Mouse (Mus musculus): ENCODE data around the gene Cdc42bpb. TPM values are rescaled to one million over a fixed set of nuclear protein-coding genes. Genes with fewer than 3 reads are reported as not detected.

The Cdc42bpb gene
- polyA plus RNA-seq, 1 experiment from 2014 or later, result 18.7 TPM

- H3K27ac ChIP-seq (replicated peaks), result peak overlapping the region; percentile 80
- H3K27me3 ChIP-seq (ENCODE audit: control insufficient read depth, insufficient read depth, low read length), result no peaks in the 10 kb centered on the region
- H3K4me2 ChIP-seq (replicated peaks; ENCODE audit: low read depth), result 0 out of 2 replicates have a peak overlapping the region, but pooled peaks have one; percentile 1
- TF ChIP-seq CTCF (IDR thresholded peaks at IDR 0.05; ENCODE audit: low read depth) (peak; percentile 13; the same call in 1 of the 2 replicates), EP300 (optimal IDR thresholded peaks at IDR 0.05) (no peak)
- ATAC-seq (ENCODE audit: low FRiP score, low TSS enrichment) (peak; percentile 22; the same call in 1 of the 2 replicates), DNase-seq (ENCODE audit: low spot score) (no peak)
- 0 out of 2 replicates have a peak overlapping the region, but pooled peaks have one; percentile 23 for H3K9ac ChIP-seq (ENCODE audit: low read length)
- no peaks in the 10 kb centered on the region for H3K9me3 ChIP-seq (ENCODE audit: control insufficient read depth, low read length)
- no peaks in the 10 kb centered on the region for H3K36me3 ChIP-seq (ENCODE audit: control insufficient read depth, insufficient read depth, low read length)
- no peak overlapping the region for H3K4me3 ChIP-seq (ENCODE audit: low read depth, low read length)
- H3K4me1 ChIP-seq (replicated peaks; ENCODE audit: control insufficient read depth, insufficient read depth), result peaks cover 13% of the 10 kb centered on the region; the same call in 1 of the 2 replicates
- 52% methylated on average over 14 of the region's 14 CpGs for WGBS
Observed at GRCm38 (mm10) chr12:111361319-111362098, 16.0 kb downstream of the Cdc42bpb start.

- no peaks in the 10 kb centered on the region for H3K9me3 ChIP-seq (ENCODE audit: control insufficient read depth, low read length)
- DNase-seq (ENCODE audit: low spot score), result no peak
- WGBS, result 62% methylated on average over 16 of the region's 16 CpGs
- no peak overlapping the region for H3K9ac ChIP-seq (ENCODE audit: low read length)
- H3K27me3 ChIP-seq (ENCODE audit: control insufficient read depth, insufficient read depth, low read length), result no peaks in the 10 kb centered on the region
- H3K4me1 ChIP-seq (replicated peaks; ENCODE audit: control insufficient read depth, insufficient read depth), result peaks cover 16% of the 10 kb centered on the region; the same call in 1 of the 2 replicates
- H3K27ac ChIP-seq (replicated peaks), result 0 out of 2 replicates have a peak overlapping the region, but pooled peaks have one; percentile 80
- no peaks in the 10 kb centered on the region for H3K36me3 ChIP-seq (ENCODE audit: control insufficient read depth, insufficient read depth, low read length)
- H3K4me3 ChIP-seq (ENCODE audit: low read depth, low read length), result no peak overlapping the region
- TF ChIP-seq EP300 (optimal IDR thresholded peaks at IDR 0.05) (no peak), CTCF (IDR thresholded peaks at IDR 0.05; ENCODE audit: low read depth) (no peak)
- no peak for ATAC-seq (ENCODE audit: low FRiP score, low TSS enrichment)
- H3K4me2 ChIP-seq (replicated peaks; ENCODE audit: low read depth), result no peak overlapping the region
Observed at GRCm38 (mm10) chr12:111360671-111361070, 16.8 kb downstream of the Cdc42bpb start.

GRCm38 (mm10) chr12:111356216-111356615, 21.3 kb downstream of the Cdc42bpb start:
- Histone ChIP-seq H3K4me3 (ENCODE audit: low read depth, low read length) (no peak overlapping the region), H3K9me3 (ENCODE audit: control insufficient read depth, low read length) (no peaks in the 10 kb centered on the region), H3K4me2 (replicated peaks; ENCODE audit: low read depth) (no peak overlapping the region), H3K4me1 (replicated peaks; ENCODE audit: control insufficient read depth, insufficient read depth) (peaks cover 6% of the 10 kb centered on the region), H3K27ac (replicated peaks) (no peak overlapping the region), H3K36me3 (ENCODE audit: control insufficient read depth, insufficient read depth, low read length) (no peaks in the 10 kb centered on the region), H3K27me3 (ENCODE audit: control insufficient read depth, insufficient read depth, low read length) (no peaks in the 10 kb centered on the region), H3K9ac (ENCODE audit: low read length) (no peak overlapping the region)
- DNase-seq (ENCODE audit: low spot score) (no peak), ATAC-seq (ENCODE audit: low FRiP score, low TSS enrichment) (no peak)
- WGBS, result 72% methylated on average over 8 of the region's 8 CpGs
- TF ChIP-seq EP300 (optimal IDR thresholded peaks at IDR 0.05), result no peak
- TF ChIP-seq CTCF (IDR thresholded peaks at IDR 0.05; ENCODE audit: low read depth), result no peak

- Histone ChIP-seq H3K9me3 (ENCODE audit: control insufficient read depth, low read length) (no peaks in the 10 kb centered on the region), H3K27ac (replicated peaks) (peak overlapping the region; percentile 73), H3K9ac (ENCODE audit: low read length) (no peak overlapping the region), H3K36me3 (ENCODE audit: control insufficient read depth, insufficient read depth, low read length) (no peaks in the 10 kb centered on the region), H3K27me3 (ENCODE audit: control insufficient read depth, insufficient read depth, low read length) (no peaks in the 10 kb centered on the region), H3K4me2 (replicated peaks; ENCODE audit: low read depth) (no peak overlapping the region), H3K4me3 (ENCODE audit: low read depth, low read length) (no peak overlapping the region), H3K4me1 (replicated peaks; ENCODE audit: control insufficient read depth, insufficient read depth) (peaks cover 5% of the 10 kb centered on the region; the same call in 1 of the 2 replicates)
- WGBS, result 49% methylated on average over 5 of the region's 5 CpGs
- no peak for DNase-seq (ENCODE audit: low spot score)
- no peak for TF ChIP-seq EP300 (optimal IDR thresholded peaks at IDR 0.05)
- TF ChIP-seq CTCF (IDR thresholded peaks at IDR 0.05; ENCODE audit: low read depth), result no peak
- no peak for ATAC-seq (ENCODE audit: low FRiP score, low TSS enrichment)
Observed at GRCm38 (mm10) chr12:111354142-111354541, 23.4 kb downstream of the Cdc42bpb start.

GRCm38 (mm10) chr12:111353439-111353915, 24.0 kb downstream of the Cdc42bpb start:
- DNase-seq (ENCODE audit: low spot score) (peak; percentile 95), ATAC-seq (ENCODE audit: low FRiP score, low TSS enrichment) (peak; percentile 98)
- Histone ChIP-seq H3K4me2 (replicated peaks; ENCODE audit: low read depth) (no peak overlapping the region), H3K4me1 (replicated peaks; ENCODE audit: control insufficient read depth, insufficient read depth) (peaks cover 5% of the 10 kb centered on the region; the same call in 1 of the 2 replicates), H3K27ac (replicated peaks) (peak overlapping the region; percentile 80), H3K9me3 (ENCODE audit: control insufficient read depth, low read length) (no peaks in the 10 kb centered on the region), H3K9ac (ENCODE audit: low read length) (no peak overlapping the region), H3K27me3 (ENCODE audit: control insufficient read depth, insufficient read depth, low read length) (no peaks in the 10 kb centered on the region), H3K4me3 (ENCODE audit: low read depth, low read length) (no peak overlapping the region), H3K36me3 (ENCODE audit: control insufficient read depth, insufficient read depth, low read length) (no peaks in the 10 kb centered on the region)
- 46% methylated on average over 15 of the region's 15 CpGs for WGBS
- no peak for TF ChIP-seq EP300 (optimal IDR thresholded peaks at IDR 0.05)
- no peak for TF ChIP-seq CTCF (IDR thresholded peaks at IDR 0.05; ENCODE audit: low read depth)

GRCm38 (mm10) chr12:111353008-111353407, 24.5 kb downstream of the Cdc42bpb start:
- Histone ChIP-seq H3K9ac (ENCODE audit: low read length) (no peak overlapping the region), H3K4me1 (replicated peaks; ENCODE audit: control insufficient read depth, insufficient read depth) (peaks cover 5% of the 10 kb centered on the region; the same call in 1 of the 2 replicates), H3K9me3 (ENCODE audit: control insufficient read depth, low read length) (no peaks in the 10 kb centered on the region), H3K27ac (replicated peaks) (peak overlapping the region; percentile 80), H3K27me3 (ENCODE audit: control insufficient read depth, insufficient read depth, low read length) (no peaks in the 10 kb centered on the region), H3K4me2 (replicated peaks; ENCODE audit: low read depth) (no peak overlapping the region), H3K4me3 (ENCODE audit: low read depth, low read length) (no peak overlapping the region), H3K36me3 (ENCODE audit: control insufficient read depth, insufficient read depth, low read length) (no peaks in the 10 kb centered on the region)
- TF ChIP-seq EP300 (optimal IDR thresholded peaks at IDR 0.05) (no peak), CTCF (IDR thresholded peaks at IDR 0.05; ENCODE audit: low read depth) (no peak)
- DNase-seq (ENCODE audit: low spot score) (peak; percentile 25), ATAC-seq (ENCODE audit: low FRiP score, low TSS enrichment) (peak; percentile 16; the same call in 1 of the 2 replicates)
- 57% methylated on average over 11 of the region's 11 CpGs for WGBS

Data from stomach, postnatal 0 days (tissue).